Mouse (Mus musculus): ENCODE data around the gene Fancd2os. TPM values are rescaled to one million over a fixed set of nuclear protein-coding genes. Genes with fewer than 3 reads are reported as not detected.
A peak's percentile ranks its signal among the peaks of the same experiment; 100 is the strongest.

Gene Fancd2os
- total RNA-seq, 2 experiments from 2014 or later: not detected

- ATAC-seq (ENCODE audit: poor library complexity, severe bottlenecking): no peak
These were observed 8.4 kb upstream of the Fancd2os start for GRCm38 (mm10) chr6:113608871-113609270.

GRCm38 (mm10) chr6:113605224-113605545 lies 4.7 kb upstream of the Fancd2os start:
- peak; percentile 33 for ATAC-seq (ENCODE audit: poor library complexity, severe bottlenecking)

- ATAC-seq (ENCODE audit: poor library complexity, severe bottlenecking): peak; percentile 87
These were observed 4.1 kb upstream of the Fancd2os start, which contains the start of gene Brk1 for GRCm38 (mm10) chr6:113604432-113605223. Brk1 (plus strand) TSS chr6:113604772.

GRCm38 (mm10) chr6:113603993-113604392 lies 3.5 kb upstream of the Fancd2os start:
- ATAC-seq (ENCODE audit: poor library complexity, severe bottlenecking): no peak

- no peak for ATAC-seq (ENCODE audit: poor library complexity, severe bottlenecking)
These were observed 2.3 kb upstream of the Fancd2os start for GRCm38 (mm10) chr6:113602821-113603220.

GRCm38 (mm10) chr6:113599833-113600232 lies 682 bp downstream of the Fancd2os start:
- no peak for ATAC-seq (ENCODE audit: poor library complexity, severe bottlenecking)

GRCm38 (mm10) chr6:113597945-113598344 lies 2.6 kb downstream of the Fancd2os start:
- no peak for ATAC-seq (ENCODE audit: poor library complexity, severe bottlenecking)

- no peak for ATAC-seq (ENCODE audit: poor library complexity, severe bottlenecking)
These were observed 7.9 kb downstream of the Fancd2os start for GRCm38 (mm10) chr6:113592637-113593036.

- no peak for ATAC-seq (ENCODE audit: poor library complexity, severe bottlenecking)
These were observed 13.9 kb downstream of the Fancd2os start for GRCm38 (mm10) chr6:113586466-113587183.

GRCm38 (mm10) chr6:113585065-113585464 lies 15.4 kb downstream of the Fancd2os start:
- ATAC-seq (ENCODE audit: poor library complexity, severe bottlenecking): no peak

- ATAC-seq (ENCODE audit: poor library complexity, severe bottlenecking): no peak
These were observed 17.5 kb downstream of the Fancd2os start for GRCm38 (mm10) chr6:113583023-113583422.

GRCm38 (mm10) chr6:113579306-113579705 lies 21.2 kb downstream of the Fancd2os start:
- ATAC-seq (ENCODE audit: poor library complexity, severe bottlenecking): no peak

- no peak for ATAC-seq (ENCODE audit: poor library complexity, severe bottlenecking)
These were observed 24.5 kb downstream of the Fancd2os start for GRCm38 (mm10) chr6:113576044-113576443.

GRCm38 (mm10) chr6:113564557-113564956 lies 36.0 kb downstream of the Fancd2os start:
- no peak for ATAC-seq (ENCODE audit: poor library complexity, severe bottlenecking)

- no peak for ATAC-seq (ENCODE audit: poor library complexity, severe bottlenecking)
These were observed 40.8 kb downstream of the Fancd2os start for GRCm38 (mm10) chr6:113559736-113560135.

Other genes starting within 250 kb of the Fancd2os start
- 20.1 and 23.6 TPM in 2 replicates for gene Tada3, start 222.8 kb downstream of the Fancd2os start, total RNA-seq (2015)
- 14.1 and 15.9 TPM in 2 replicates for gene Tada3, start 222.8 kb downstream of the Fancd2os start, total RNA-seq (2017)
- 255 and 284 TPM in 2 replicates for gene Arpc4, start 222.6 kb downstream of the Fancd2os start, total RNA-seq (2015)
- gene Arpc4, start 222.6 kb downstream of the Fancd2os start, total RNA-seq (2017): 427 and 451 TPM in 2 replicates
- gene Ttll3, start 211.5 kb downstream of the Fancd2os start, total RNA-seq (2015): 6.2 and 7.2 TPM in 2 replicates
- 7.7 and 9.9 TPM in 2 replicates for gene Ttll3, start 211.5 kb downstream of the Fancd2os start, total RNA-seq (2017)
- gene Rpusd3, start 181.4 kb downstream of the Fancd2os start, total RNA-seq (2015): 2.5 and 6.2 TPM in 2 replicates
- gene Rpusd3, start 181.4 kb downstream of the Fancd2os start, total RNA-seq (2017): 2.5 and 3.0 TPM in 2 replicates
- not detected in 2 replicates for gene Cidec, start 165.0 kb downstream of the Fancd2os start, total RNA-seq (2015)
- gene Cidec, start 165.0 kb downstream of the Fancd2os start, total RNA-seq (2017): not detected in 2 replicates
- gene Jagn1, start 158.1 kb downstream of the Fancd2os start, total RNA-seq (2015): 34.2 and 43.6 TPM in 2 replicates
- gene Jagn1, start 158.1 kb downstream of the Fancd2os start, total RNA-seq (2017): 11.0 and 12.7 TPM in 2 replicates
- gene Il17re, start 142.2 kb downstream of the Fancd2os start, total RNA-seq (2015): not detected in 2 replicates
- gene Il17re, start 142.2 kb downstream of the Fancd2os start, total RNA-seq (2017): not detected in 2 replicates
- not detected in 2 replicates for gene Il17rc, start 129.3 kb downstream of the Fancd2os start, total RNA-seq (2015)
- gene Il17rc, start 129.3 kb downstream of the Fancd2os start, total RNA-seq (2017): not detected in 2 replicates
- 0.27 and 2.1 TPM in 2 replicates for gene Creld1, start 117.4 kb downstream of the Fancd2os start, total RNA-seq (2015)
- gene Creld1, start 117.4 kb downstream of the Fancd2os start, total RNA-seq (2017): 1.9 and 3.4 TPM in 2 replicates
- 0.09 TPM in 1 of 2 replicates, not detected in the other for gene Prrt3, start 98.8 kb downstream of the Fancd2os start, total RNA-seq (2015)
- gene Prrt3, start 98.8 kb downstream of the Fancd2os start, total RNA-seq (2017): not detected in 2 replicates
- gene Emc3, start 69.1 kb downstream of the Fancd2os start, total RNA-seq (2015): 60.0 and 61.6 TPM in 2 replicates
- gene Emc3, start 69.1 kb downstream of the Fancd2os start, total RNA-seq (2017): 33.0 and 38.4 TPM in 2 replicates
- 8.7 and 10.7 TPM in 2 replicates for gene Fancd2, start 69.0 kb downstream of the Fancd2os start, total RNA-seq (2015)
- gene Fancd2, start 69.0 kb downstream of the Fancd2os start, total RNA-seq (2017): 14.4 and 16.2 TPM in 2 replicates
- 364 and 398 TPM in 2 replicates for gene Brk1, start 4.1 kb upstream of the Fancd2os start, total RNA-seq (2015)
- gene Brk1, start 4.1 kb upstream of the Fancd2os start, total RNA-seq (2017): 185 and 211 TPM in 2 replicates
- gene Vhl, start 23.2 kb upstream of the Fancd2os start, total RNA-seq (2015): 38.3 and 39.8 TPM in 2 replicates
- 24.1 and 28.0 TPM in 2 replicates for gene Vhl, start 23.2 kb upstream of the Fancd2os start, total RNA-seq (2017)
- 22.5 and 25.3 TPM in 2 replicates for gene Irak2, start 37.8 kb upstream of the Fancd2os start, total RNA-seq (2015)
- 63.1 and 83.2 TPM in 2 replicates for gene Irak2, start 37.8 kb upstream of the Fancd2os start, total RNA-seq (2017)
- gene Tatdn2, start 96.3 kb upstream of the Fancd2os start, total RNA-seq (2015): 22.5 and 23.2 TPM in 2 replicates
- 107 and 126 TPM in 2 replicates for gene Tatdn2, start 96.3 kb upstream of the Fancd2os start, total RNA-seq (2017)
- gene Ghrl, start 119.2 kb upstream of the Fancd2os start, total RNA-seq (2015): 1.1 and 4.4 TPM in 2 replicates
- gene Ghrl, start 119.2 kb upstream of the Fancd2os start, total RNA-seq (2017): 0.26 TPM in 1 of 2 replicates, not detected in the other
- 96.8 and 102 TPM in 2 replicates for gene Sec13, start 140.0 kb upstream of the Fancd2os start, total RNA-seq (2015)
- 103 and 116 TPM in 2 replicates for gene Sec13, start 140.0 kb upstream of the Fancd2os start, total RNA-seq (2017)

All from megakaryocyte, adult 5-6 weeks (primary cell).